Mouse (Mus musculus): ENCODE results near the gene Tmem229b.

- TF ChIP-seq CTCF (IDR thresholded peaks at IDR 0.05; ENCODE audit: control insufficient read depth, insufficient read depth, insufficient read length) = no peak
- TF ChIP-seq USF1 (IDR thresholded peaks at IDR 0.05; ENCODE audit: low read depth) = no peak
- no peak for TF ChIP-seq CEBPB (IDR thresholded peaks at IDR 0.05; ENCODE audit: low read depth)
Measured at GRCm38 (mm10) chr12:78977552-78977951, 29.9 kb downstream of the Tmem229b start.
